Mouse (Mus musculus): ENCODE data around the gene Rd3.

- TF ChIP-seq CTCF (IDR thresholded peaks at IDR 0.05; ENCODE audit: low read depth): no peak
- no peak for TF ChIP-seq EP300 (IDR thresholded peaks at IDR 0.05; ENCODE audit: low read depth)
These were observed 30.3 kb upstream of the Rd3 start for GRCm38 (mm10) chr1:191946835-191947234.

All from liver, embryonic 14.5 days (tissue).